Mouse (Mus musculus): ENCODE data around the gene Cdc42ep4.

The Cdc42ep4 gene

GRCm38 (mm10) chr11:113717767-113718424, 33.8 kb downstream of the Cdc42ep4 start:
- DNase-seq, result no peak

DNA sequence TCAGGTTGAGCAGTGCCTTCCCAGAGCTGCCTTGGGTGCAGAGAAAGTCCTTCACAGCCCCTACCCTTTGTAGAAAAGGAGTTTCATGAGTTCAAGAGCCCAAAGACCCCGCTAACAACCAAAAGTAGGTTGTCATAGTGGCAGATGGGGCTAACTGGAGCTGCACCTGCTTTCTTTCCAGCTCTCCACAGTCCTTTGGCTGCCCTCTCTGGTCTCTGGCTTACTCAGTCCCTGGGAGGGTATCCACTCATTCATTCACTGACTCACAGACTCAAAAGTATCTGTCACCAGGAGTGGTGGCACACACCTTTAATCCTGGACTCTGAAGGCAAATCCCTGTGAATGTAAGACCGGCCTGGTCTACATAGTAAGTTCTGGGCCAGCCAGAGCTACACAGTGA, 35.5 kb downstream of the Cdc42ep4 start:
- DNase-seq, result no peak

- DNase-seq, result no peak
Measured at GRCm38 (mm10) chr11:113715078-113715674, 36.5 kb downstream of the Cdc42ep4 start.

- no peak for DNase-seq
Measured at GRCm38 (mm10) chr11:113711061-113711460, 40.6 kb downstream of the Cdc42ep4 start.

GRCm38 (mm10) chr11:113710257-113710777, 41.4 kb downstream of the Cdc42ep4 start:
- DNase-seq, result no peak

DNA sequence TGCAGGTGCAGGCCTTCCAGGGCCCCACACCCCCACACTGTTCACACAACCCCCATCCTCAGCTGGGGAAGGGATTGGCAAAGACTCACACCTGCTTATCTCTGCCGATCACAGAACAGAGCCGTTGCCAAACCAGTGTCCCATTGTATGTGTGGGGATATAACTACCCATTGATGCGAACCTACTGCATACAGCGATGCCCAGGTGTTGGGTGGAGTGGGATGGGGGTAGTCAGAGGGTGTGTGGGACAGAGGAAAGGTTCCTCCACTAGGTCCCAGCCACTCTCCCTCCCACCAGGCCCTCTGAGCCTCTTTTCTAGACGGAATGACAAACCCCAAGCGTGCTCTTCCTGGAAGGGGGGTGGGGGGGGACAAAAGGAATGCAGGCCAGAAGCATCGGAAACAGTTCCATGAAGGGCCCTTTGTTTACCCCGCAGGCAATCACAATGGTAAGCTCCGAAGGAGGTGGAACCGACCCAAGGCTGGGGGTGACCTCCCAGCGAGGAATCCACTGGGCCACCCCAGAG, 41.9 kb downstream of the Cdc42ep4 start, which contains the start of gene Cpsf4l:
TSS of gene Cpsf4l (minus strand) at position 287 of the 526 bp plus-strand sequence.
- DNase-seq, result no peak

DNA sequence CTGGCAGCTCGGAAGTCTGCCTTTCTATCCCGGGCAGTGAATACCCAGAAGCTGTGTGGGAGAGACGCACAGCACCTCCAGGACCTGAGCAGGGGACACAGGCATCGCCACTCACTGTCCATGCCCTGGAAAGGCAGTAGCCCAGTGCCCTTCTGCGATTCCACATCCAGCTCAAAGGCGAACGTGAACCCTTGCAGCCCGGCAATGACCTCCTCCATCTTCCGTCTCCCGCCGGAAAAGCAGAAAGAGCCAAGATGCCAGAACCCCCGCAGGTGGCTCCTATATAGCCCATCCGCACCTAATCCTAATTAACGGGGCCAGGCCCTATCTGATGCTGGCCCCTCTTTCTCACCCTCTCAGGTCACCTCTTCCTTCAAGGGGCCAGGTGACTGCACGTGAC, 42.4 kb downstream of the Cdc42ep4 start:
- no peak for DNase-seq

GRCm38 (mm10) chr11:113708629-113709213, 43.0 kb downstream of the Cdc42ep4 start:
- no peak for DNase-seq

DNA sequence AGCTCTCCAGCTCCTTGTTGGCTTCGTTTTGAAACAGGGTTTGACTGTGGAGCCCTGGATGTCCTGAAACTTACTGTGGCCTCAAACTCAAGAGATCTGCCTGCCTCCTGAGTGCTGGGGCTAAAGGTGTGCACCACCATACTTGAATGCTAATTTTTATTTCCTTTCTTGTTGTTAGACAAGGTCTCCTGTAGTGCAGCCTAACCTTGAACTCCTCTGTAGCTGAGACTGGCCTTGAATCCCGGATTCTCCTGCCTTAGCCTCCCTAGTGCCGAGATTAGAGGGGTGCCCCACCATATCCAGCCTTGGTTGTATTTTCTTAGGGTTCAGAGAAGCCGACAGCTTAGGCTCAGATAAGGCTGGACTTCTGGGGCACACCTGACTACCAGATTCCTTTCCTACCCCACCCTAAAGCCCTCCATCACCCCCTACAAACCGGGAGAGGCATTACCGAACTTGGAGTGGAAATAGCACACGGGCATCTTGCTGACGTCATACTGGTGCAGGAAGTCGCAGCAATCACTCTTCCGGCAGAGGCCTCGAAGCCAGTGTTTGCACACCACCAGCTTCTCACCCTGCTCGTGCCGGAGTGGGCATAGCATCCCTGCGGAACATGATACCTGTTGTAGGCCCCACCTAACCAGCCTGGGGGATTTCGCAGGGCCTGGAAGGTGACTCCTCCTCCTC, 45.6 kb downstream of the Cdc42ep4 start:
- DNase-seq, result no peak

- DNase-seq, result peak; percentile 81
Measured at GRCm38 (mm10) chr11:113703758-113704157, 47.9 kb downstream of the Cdc42ep4 start.

GRCm38 (mm10) chr11:113699643-113700042, 52.0 kb downstream of the Cdc42ep4 start:
- no peak for DNase-seq

GRCm38 (mm10) chr11:113698013-113698545, 53.6 kb downstream of the Cdc42ep4 start:
- DNase-seq, result no peak

DNA sequence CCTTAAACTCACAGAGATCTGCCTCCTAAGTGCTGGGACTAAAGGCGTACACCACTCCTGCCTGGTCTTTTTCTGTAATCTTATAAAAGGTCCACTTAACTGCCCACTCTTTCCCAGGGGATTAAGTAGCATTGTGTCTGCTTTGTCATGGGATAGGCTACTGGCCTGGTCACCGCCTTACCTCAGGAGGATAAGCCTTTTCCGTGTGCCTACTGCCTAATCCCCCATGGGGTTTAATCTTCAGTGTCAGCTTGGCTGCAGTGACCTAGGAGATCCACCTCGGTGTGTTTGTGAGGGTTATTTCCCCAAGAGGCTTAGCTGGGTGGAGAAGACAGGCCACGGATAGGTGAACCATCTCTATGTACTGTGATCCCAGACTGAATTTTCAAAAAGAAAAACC, 54.1 kb downstream of the Cdc42ep4 start:
- no peak for DNase-seq

- no peak for DNase-seq
Measured at GRCm38 (mm10) chr11:113691851-113692250, 59.8 kb downstream of the Cdc42ep4 start.

DNA sequence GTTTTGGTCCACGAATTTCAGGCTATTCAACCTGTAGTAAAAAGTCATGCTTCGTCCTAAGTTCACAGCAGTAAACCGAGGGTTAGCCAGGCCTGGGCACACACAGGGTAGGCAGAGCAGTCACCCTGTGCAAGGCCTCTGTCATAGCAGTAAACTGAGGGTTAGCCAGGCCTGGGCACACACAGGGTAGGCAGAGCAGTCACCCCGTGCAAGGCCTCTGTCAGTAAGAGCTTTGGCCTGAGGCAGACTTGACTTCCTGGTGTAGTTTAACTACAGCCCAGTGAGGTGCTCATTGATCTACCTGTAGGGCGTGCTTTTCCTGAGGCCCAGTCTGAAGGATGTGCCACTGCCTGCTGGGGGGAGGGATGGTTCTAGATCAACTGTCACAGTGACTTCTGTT, 60.4 kb downstream of the Cdc42ep4 start:
- no peak for DNase-seq

GRCm38 (mm10) chr11:113690506-113690905, 61.2 kb downstream of the Cdc42ep4 start:
- DNase-seq, result no peak

DNA sequence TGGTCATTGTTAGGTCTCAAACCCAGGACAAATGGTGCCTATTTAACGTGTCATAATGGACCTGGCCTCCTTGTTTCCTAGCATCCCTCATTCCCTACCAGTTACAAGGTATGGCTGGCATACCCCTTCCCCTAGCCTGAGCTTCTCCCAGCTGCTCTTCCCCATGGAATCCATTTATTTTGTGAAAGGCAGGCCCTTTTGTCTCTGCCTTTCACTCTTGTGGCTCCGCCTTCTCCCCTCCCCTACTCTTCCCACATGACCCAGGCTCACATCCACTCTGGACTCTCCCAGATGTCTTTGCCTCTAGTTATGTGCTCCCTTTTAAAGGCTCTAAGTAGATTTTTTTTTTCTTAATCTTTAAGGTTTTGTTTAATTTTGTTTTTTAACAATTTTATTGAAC, 64.7 kb downstream of the Cdc42ep4 start:
- DNase-seq, result no peak

GRCm38 (mm10) chr11:113684707-113685426, 66.8 kb downstream of the Cdc42ep4 start:
- DNase-seq, result no peak

DNA sequence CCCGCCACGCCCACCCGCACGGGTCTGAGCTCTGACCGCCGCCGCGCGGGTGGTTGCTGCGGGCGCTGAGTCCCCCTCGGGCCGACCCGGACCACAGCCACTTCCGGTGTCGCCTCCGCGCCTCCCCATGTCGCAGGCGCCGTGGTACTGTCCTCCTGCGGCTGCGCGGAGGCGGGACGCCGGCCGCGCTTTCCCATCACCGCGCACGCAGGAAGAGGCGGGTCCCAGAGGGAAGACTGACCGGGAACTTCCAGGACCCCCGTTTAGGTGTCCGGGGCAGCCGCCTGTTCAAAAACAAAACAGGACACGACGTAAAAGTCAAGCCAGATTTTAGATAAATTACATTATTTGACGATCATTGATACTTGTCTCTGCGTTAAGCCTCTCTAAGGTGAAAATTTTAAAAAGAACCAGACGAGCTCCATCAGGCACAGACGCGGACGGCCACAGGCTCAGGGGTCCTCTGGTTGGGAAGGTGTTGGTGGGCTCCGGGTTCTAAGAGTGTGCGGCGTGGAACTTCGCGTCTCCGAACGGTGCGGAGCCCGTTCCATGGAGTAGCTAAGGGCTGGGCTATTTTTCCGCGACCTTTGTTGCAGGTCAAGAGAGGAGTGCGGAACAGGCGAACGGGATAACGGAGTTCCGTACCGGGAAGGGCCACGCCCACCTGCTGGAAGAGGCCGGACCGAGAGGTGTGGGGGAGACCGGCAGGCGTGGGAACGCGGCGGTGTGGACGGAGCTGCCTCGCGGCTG, 67.5 kb downstream of the Cdc42ep4 start, which contains the start of the genes Fam104a and D11Wsu47e:
TSS of gene Fam104a (minus strand) at position 199 of the 750 bp plus-strand sequence.
TSS of gene D11Wsu47e (plus strand) at position 456 of the 750 bp plus-strand sequence.
- peak; percentile 95 for DNase-seq

DNA sequence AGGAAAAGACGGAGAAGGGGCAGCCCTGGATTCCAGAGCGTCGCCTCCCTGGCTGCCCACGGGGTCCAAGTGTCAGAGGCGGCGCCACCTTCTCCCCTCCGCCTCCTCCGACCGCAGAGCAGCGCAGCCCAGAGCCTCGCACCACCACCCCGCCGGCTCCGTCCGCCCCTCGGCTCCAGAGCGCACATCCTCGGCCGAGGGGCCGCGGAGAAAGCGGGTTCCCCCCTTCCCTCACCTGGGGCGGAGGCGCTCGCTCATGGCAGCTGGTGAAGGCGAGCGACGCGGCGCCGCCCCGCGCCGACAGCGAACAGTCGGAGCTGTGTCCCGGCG, 68.1 kb downstream of the Cdc42ep4 start:
- no peak for DNase-seq

DNA sequence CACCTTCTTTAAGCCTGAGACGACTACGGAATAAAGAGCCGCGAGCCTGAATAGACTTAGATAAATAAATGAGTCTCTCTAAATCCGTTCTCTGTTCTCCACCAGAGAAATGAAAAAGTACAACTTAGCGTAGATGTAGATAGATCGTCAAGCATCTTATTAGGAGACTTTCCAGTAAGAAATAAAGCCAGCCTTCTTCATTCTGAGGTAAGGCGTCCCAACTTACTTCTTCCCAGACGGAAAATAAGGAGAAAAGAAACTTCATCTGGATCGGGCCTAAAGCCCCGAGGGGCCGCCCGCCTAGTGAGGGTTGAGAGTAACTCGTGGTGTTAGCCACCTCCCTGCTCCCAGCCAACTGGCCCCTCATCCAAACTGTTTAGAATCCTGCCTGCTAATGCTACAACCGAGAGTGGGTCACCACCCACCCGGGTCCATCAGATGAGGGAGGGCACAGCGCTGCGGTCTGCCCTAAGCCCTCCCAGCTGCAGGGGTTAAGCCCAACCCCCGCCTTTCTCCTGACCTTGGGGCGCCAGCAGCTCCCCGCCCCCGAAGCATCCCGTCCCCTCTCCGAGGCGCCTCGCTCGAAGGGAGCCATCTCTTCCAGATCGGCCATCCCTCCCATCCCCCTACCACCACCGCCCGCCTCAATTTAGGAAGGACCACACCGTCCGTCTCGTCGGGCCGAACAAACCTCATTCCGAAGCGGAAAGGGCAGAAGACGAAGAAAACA, 68.6 kb downstream of the Cdc42ep4 start:
- peak; percentile 55 for DNase-seq
